Mouse (Mus musculus): ENCODE results near the gene Osbp2.

DNA sequence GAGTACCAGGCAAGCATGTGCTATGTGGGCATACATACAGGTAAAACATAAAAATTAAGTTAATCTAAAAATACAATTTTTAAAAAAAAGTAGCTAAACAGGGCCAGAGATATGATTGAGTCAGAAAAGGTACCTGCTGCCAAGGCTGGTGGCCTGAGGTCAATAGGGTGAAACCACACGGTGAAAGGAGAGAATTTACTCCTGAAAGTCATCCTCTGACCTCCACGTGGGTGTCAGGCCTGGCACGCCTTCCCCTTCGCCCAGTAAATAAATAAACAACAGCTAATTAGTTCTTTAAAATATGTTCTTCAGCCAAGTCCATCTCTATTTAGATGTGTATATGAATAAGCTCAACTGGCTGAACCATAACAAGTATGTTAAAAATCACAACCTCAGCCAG lies 3.3 kb downstream of the Osbp2 start:
- TF ChIP-seq CTCF (IDR thresholded peaks at IDR 0.05; ENCODE audit: low read depth, low read length) (no peak), POLR2AphosphoS5 (IDR thresholded peaks at IDR 0.05; ENCODE audit: insufficient replicate concordance, low read depth, low read length) (no peak), GATA1 (IDR thresholded peaks at IDR 0.05; ENCODE audit: borderline replicate concordance, low read length) (no peak)
